Mouse (Mus musculus) spleen, postnatal 14 days (tissue): ENCODE data around the gene Jph3.

Experiments
- DNase-seq, 2 experiments: peaks; one replicate each; pipeline ENCODE4 v3.0.0; 2021 to 2022; ENCODE audit warnings: low spot score in 2 of 2

Gene Jph3

GRCm38 (mm10) chr8:121829777-121830362 is 100.4 kb downstream of the Jph3 start:
- DNase-seq, result no peak

- DNase-seq, result no peak
Observed at GRCm38 (mm10) chr8:121832061-121832460, 102.6 kb downstream of the Jph3 start.

- DNase-seq, result peak in 1 of 2 experiments; percentile 61
Observed at GRCm38 (mm10) chr8:121832503-121832902, 103.1 kb downstream of the Jph3 start.

GRCm38 (mm10) chr8:121841242-121841641 is 111.8 kb downstream of the Jph3 start:
- peak in 1 of 2 experiments; percentile 40 for DNase-seq

- no peak for DNase-seq
Observed at GRCm38 (mm10) chr8:121842064-121842955, 112.9 kb downstream of the Jph3 start.

GRCm38 (mm10) chr8:121843184-121843733 is 113.8 kb downstream of the Jph3 start:
- no peak for DNase-seq
